Mouse (Mus musculus): ENCODE data around the gene Gabrb1. TPM values are rescaled to one million over a fixed set of nuclear protein-coding genes. Genes with fewer than 3 reads are reported as not detected.
A peak's percentile ranks its signal among the peaks of the same experiment; 100 is the strongest.
"Not testable (repeated sequence)": the region's sequence is repeated elsewhere in the genome, so short reads cannot be mapped to it uniquely, and the experiment has no call there.

Gene Gabrb1
- polyA plus RNA-seq, 1 experiment from 2014 or later = 0.04 TPM

- ChIA-PET POLR2A (no interaction called here), CTCF (interaction anchor here (0.7 to 2.9 kb wide), 7 partner anchors 9 to 557 kb away, joined by 3 to 11 read pairs (median 3); no protein-coding TSS in a partner anchor)
- ATAC-seq (no peak), DNase-seq (ENCODE audit: low read depth, low spot score) (no peak)
- no peak for TF ChIP-seq CTCF (IDR thresholded peaks at IDR 0.05)
- peaks cover 19% of the 10 kb centered on the region for H3K27me3 ChIP-seq
- in situ Hi-C loops (cut with MboI; ENCODE audit: low pct_unique_long_range_greater_than_20kb) = no loop called here
Measured at GRCm38 (mm10) chr5:72095015-72095414, 437.1 kb downstream of the Gabrb1 start.

GRCm38 (mm10) chr5:72104274-72104921, 446.5 kb downstream of the Gabrb1 start:
- POLR2A ChIA-PET = interaction anchor here (0.6 kb wide), 1 partner anchor 266 kb away, joined by 3 read pairs; no protein-coding TSS in a partner anchor
- H3K27me3 ChIP-seq = peaks cover 42% of the 10 kb centered on the region
- DNase-seq (ENCODE audit: low read depth, low spot score) = no peak
- in situ Hi-C loops (cut with MboI; ENCODE audit: low pct_unique_long_range_greater_than_20kb) = no loop called here
- no peak for TF ChIP-seq CTCF (IDR thresholded peaks at IDR 0.05)
- CTCF ChIA-PET = no interaction called here
- no peak for ATAC-seq

GRCm38 (mm10) chr5:72122414-72123037, 464.6 kb downstream of the Gabrb1 start:
- no peak for TF ChIP-seq CTCF (IDR thresholded peaks at IDR 0.05)
- H3K27me3 ChIP-seq = no peaks in the 10 kb centered on the region
- ChIA-PET POLR2A (no interaction called here), CTCF (interaction anchor here (1.0 kb wide), 1 partner anchor 15 kb away, joined by 4 read pairs; no protein-coding TSS in a partner anchor)
- DNase-seq (ENCODE audit: low read depth, low spot score) (peak; percentile 47), ATAC-seq (peak; percentile 83)
- in situ Hi-C loops (cut with MboI; ENCODE audit: low pct_unique_long_range_greater_than_20kb) = no loop called here

GRCm38 (mm10) chr5:72126681-72127080, 468.8 kb downstream of the Gabrb1 start:
- no peaks in the 10 kb centered on the region for H3K27me3 ChIP-seq
- peak; percentile 47 for DNase-seq (ENCODE audit: low read depth, low spot score)
- TF ChIP-seq CTCF (IDR thresholded peaks at IDR 0.05) = no peak
- ChIA-PET CTCF (interaction anchor here (1.3 kb wide), 1 partner anchor 85 kb away, joined by 3 read pairs; no protein-coding TSS in a partner anchor), POLR2A (no interaction called here)
- ATAC-seq = peak; percentile 65
- in situ Hi-C loops (cut with MboI; ENCODE audit: low pct_unique_long_range_greater_than_20kb) = no loop called here

- no peak for TF ChIP-seq CTCF (IDR thresholded peaks at IDR 0.05)
- POLR2A ChIA-PET = no interaction called here
- no peak for ATAC-seq
- H3K27me3 ChIP-seq = no peaks in the 10 kb centered on the region
- CTCF ChIA-PET = no interaction called here
- no peak for DNase-seq (ENCODE audit: low read depth, low spot score)
- in situ Hi-C loops (cut with MboI; ENCODE audit: low pct_unique_long_range_greater_than_20kb) = no loop called here
Measured at GRCm38 (mm10) chr5:72133906-72134305, 476.0 kb downstream of the Gabrb1 start.

GRCm38 (mm10) chr5:72138256-72138655, 480.3 kb downstream of the Gabrb1 start:
- no peaks in the 10 kb centered on the region for H3K27me3 ChIP-seq
- in situ Hi-C loops (cut with MboI; ENCODE audit: low pct_unique_long_range_greater_than_20kb) = no loop called here
- ChIA-PET POLR2A (no interaction called here), CTCF (interaction anchor here (1.0 kb wide), 1 partner anchor 16 kb away, joined by 4 read pairs; no protein-coding TSS in a partner anchor)
- no peak for TF ChIP-seq CTCF (IDR thresholded peaks at IDR 0.05)
- ATAC-seq = no peak
- no peak for DNase-seq (ENCODE audit: low read depth, low spot score)

- in situ Hi-C loops (cut with MboI; ENCODE audit: low pct_unique_long_range_greater_than_20kb) = no loop called here
- ChIA-PET CTCF (no interaction called here), POLR2A (interaction anchor here (0.7 kb wide), 1 partner anchor 27 kb away, joined by 4 read pairs; no protein-coding TSS in a partner anchor)
- no peak for DNase-seq (ENCODE audit: low read depth, low spot score)
- TF ChIP-seq CTCF (IDR thresholded peaks at IDR 0.05) = no peak
- ATAC-seq = no peak
- no peaks in the 10 kb centered on the region for H3K27me3 ChIP-seq
Measured at GRCm38 (mm10) chr5:72139619-72140018, 481.7 kb downstream of the Gabrb1 start.

- CTCF ChIA-PET = interaction anchor here (1.1 to 2.1 kb wide), 2 partner anchors 9 to 17 kb away, joined by 6 to 7 read pairs; no protein-coding TSS in a partner anchor
- POLR2A ChIA-PET = no interaction called here
- in situ Hi-C loops (cut with MboI; ENCODE audit: low pct_unique_long_range_greater_than_20kb) = no loop called here
- ATAC-seq (no peak), DNase-seq (ENCODE audit: low read depth, low spot score) (no peak)
- H3K27me3 ChIP-seq = no peaks in the 10 kb centered on the region
- no peak for TF ChIP-seq CTCF (IDR thresholded peaks at IDR 0.05)
Measured at GRCm38 (mm10) chr5:72148679-72149078, 490.8 kb downstream of the Gabrb1 start.

- no peak for ATAC-seq
- no peaks in the 10 kb centered on the region for H3K27me3 ChIP-seq
- CTCF ChIA-PET = no interaction called here
- in situ Hi-C loops (cut with MboI; ENCODE audit: low pct_unique_long_range_greater_than_20kb) = no loop called here
- no peak for TF ChIP-seq CTCF (IDR thresholded peaks at IDR 0.05)
- DNase-seq (ENCODE audit: low read depth, low spot score) = no peak
- POLR2A ChIA-PET = no interaction called here
Measured at GRCm38 (mm10) chr5:72150870-72151269, 493.0 kb downstream of the Gabrb1 start.

- CTCF ChIA-PET; DNase-seq (ENCODE audit: low read depth, low spot score); POLR2A ChIA-PET; H3K27me3 ChIP-seq; ATAC-seq; in situ Hi-C loops (cut with MboI; ENCODE audit: low pct_unique_long_range_greater_than_20kb): not testable (repeated sequence)
Measured at GRCm38 (mm10) chr5:72155686-72156085, 497.8 kb downstream of the Gabrb1 start.

GRCm38 (mm10) chr5:72156598-72156997, 498.7 kb downstream of the Gabrb1 start:
- DNase-seq (ENCODE audit: low read depth, low spot score) = no peak
- in situ Hi-C loops (cut with MboI; ENCODE audit: low pct_unique_long_range_greater_than_20kb) = no loop called here
- ATAC-seq = no peak
- no peak for TF ChIP-seq CTCF (IDR thresholded peaks at IDR 0.05)
- POLR2A ChIA-PET = no interaction called here
- CTCF ChIA-PET = no interaction called here
- no peaks in the 10 kb centered on the region for H3K27me3 ChIP-seq
